Mouse (Mus musculus) CH12.LX (cell line): ENCODE data around the gene Slc4a2. TPM values are rescaled to one million over a fixed set of nuclear protein-coding genes. Genes with fewer than 3 reads are reported as not detected.
A peak's percentile ranks its signal among the peaks of the same experiment; 100 is the strongest.

ENCODE experiments used
- DNase-seq: peaks from one replicate; pipeline ENCODE4 v3.0.0-alpha.2; 2013; ENCODE audit errors: extremely low read depth
- H3K27ac ChIP-seq: 2 replicates; pipeline ENCODE4 v1.5.1; 2012; ENCODE audit warnings: low read depth, mild to moderate bottlenecking, control low read depth, moderate library complexity; ENCODE audit not compliant: insufficient read depth
- H3K27me3 ChIP-seq: replicated peaks from 2 replicates; pipeline ENCODE3; 2012; ENCODE audit warnings: inconsistent platforms
- H3K36me3 ChIP-seq, 2 experiments: replicated peaks in 1 of 2; 2 replicates each; pipeline versions ENCODE3 to v1.6.1; 2012; ENCODE audit warnings: inconsistent platforms in 1 of 2, low read length in 1 of 2, mild to moderate bottlenecking in 1 of 2, mixed read lengths in 1 of 2, moderate library complexity in 1 of 2; ENCODE audit not compliant: control insufficient read depth in 1 of 2, insufficient read depth in 1 of 2
- H3K4me1 ChIP-seq, 2 experiments: 2 replicates each; pipeline ENCODE4 v1.6.1; 2012; ENCODE audit warnings: inconsistent platforms in 1 of 2, moderate library complexity in 1 of 2; ENCODE audit not compliant: insufficient read depth in 2 of 2, control insufficient read depth in 1 of 2
- H3K4me2 ChIP-seq: 2 replicates; pipeline ENCODE4 v1.6.1; 2012; ENCODE audit warnings: low read depth, mild to moderate bottlenecking, control low read depth; ENCODE audit not compliant: poor library complexity, insufficient read depth, severe bottlenecking
- H3K4me3 ChIP-seq, 3 experiments: fragments of 150-350 bp in 1 of 3; sonication (generic) in 1 of 3; replicated peaks in 1 of 3; 2 replicates each; pipeline versions ENCODE3 to v1.5.1; 2011 to 2012; ENCODE audit warnings: low read depth in 2 of 3, low read length in 2 of 3, mild to moderate bottlenecking in 2 of 3, moderate library complexity in 2 of 3, control low read depth in 1 of 3, improper control_type of control experiment in 1 of 3, inconsistent platforms in 1 of 3, mixed read lengths in 1 of 3; ENCODE audit not compliant: poor library complexity in 1 of 3
- H3K79me2 ChIP-seq: replicated peaks from 2 replicates; pipeline ENCODE4 v1.6.1; 2012; ENCODE audit warnings: mild to moderate bottlenecking, moderate library complexity; ENCODE audit not compliant: control insufficient read depth, poor library complexity, insufficient read depth, severe bottlenecking; ENCODE audit errors: extremely low read depth
- H3K9ac ChIP-seq: 2 replicates; pipeline ENCODE4 v1.6.1; 2012; ENCODE audit warnings: low read depth, mild to moderate bottlenecking, control low read depth, moderate library complexity; ENCODE audit not compliant: insufficient read depth
- H3K9me3 ChIP-seq: replicated peaks from 2 replicates; pipeline ENCODE3; 2012; ENCODE audit warnings: low read length, inconsistent platforms, mixed read lengths
- BHLHE40 ChIP-seq: IDR thresholded peaks from 2 replicates; pipeline ENCODE4 v1.6.1; 2011; ENCODE audit warnings: mild to moderate bottlenecking, low read depth, low read length, improper control_type of control experiment
- CHD1 ChIP-seq: IDR thresholded peaks from 2 replicates; pipeline ENCODE4 v1.6.1; 2012; ENCODE audit warnings: low read depth, low read length, improper control_type of control experiment, inconsistent platforms
- CHD2 ChIP-seq: IDR thresholded peaks from 2 replicates; pipeline ENCODE4 v1.6.1; 2011; ENCODE audit warnings: low read length, improper control_type of control experiment
- CTCF ChIP-seq, 2 experiments: IDR thresholded peaks in 1 of 2; conservative IDR thresholded peaks in 1 of 2; 2 replicates each; pipeline ENCODE4 v1.5.1; 2011 to 2012; ENCODE audit warnings: low read depth in 2 of 2, low read length in 2 of 2, improper control_type of control experiment in 1 of 2, inconsistent platforms in 1 of 2, mild to moderate bottlenecking in 1 of 2, moderate library complexity in 1 of 2
- E2F4 ChIP-seq: IDR thresholded peaks from 2 replicates; pipeline ENCODE4 v1.6.1; 2011; ENCODE audit warnings: low read depth, low read length, improper control_type of control experiment; ENCODE audit not compliant: insufficient replicate concordance
- ELF1 ChIP-seq: IDR thresholded peaks from 2 replicates; pipeline ENCODE4 v1.6.1; 2014; ENCODE audit warnings: low read depth, mild to moderate bottlenecking, inconsistent platforms, low read length, improper control_type of control experiment
- EP300 ChIP-seq: IDR thresholded peaks from 2 replicates; pipeline ENCODE4 v1.6.1; 2011; ENCODE audit warnings: low read length, improper control_type of control experiment
- ETS1 ChIP-seq: conservative IDR thresholded peaks from 2 replicates; pipeline ENCODE4 v1.6.1; 2012; ENCODE audit warnings: low read depth, mild to moderate bottlenecking, inconsistent platforms, low read length, improper control_type of control experiment, moderate library complexity
- GABPA ChIP-seq: IDR thresholded peaks from 2 replicates; pipeline ENCODE4 v1.6.1; 2012; ENCODE audit warnings: low read depth, low read length, improper control_type of control experiment, inconsistent platforms; ENCODE audit not compliant: insufficient replicate concordance
- HCFC1 ChIP-seq: IDR thresholded peaks from 2 replicates; pipeline ENCODE4 v1.6.1; 2012; ENCODE audit warnings: low read depth, mild to moderate bottlenecking, inconsistent platforms, low read length, improper control_type of control experiment
- IRF4 ChIP-seq: IDR thresholded peaks from 2 replicates; pipeline ENCODE4 v1.6.1; 2014; ENCODE audit warnings: low read depth, mild to moderate bottlenecking, inconsistent platforms, low read length, improper control_type of control experiment
- JUN ChIP-seq: IDR thresholded peaks from 2 replicates; pipeline ENCODE4 v1.6.1; 2011; ENCODE audit warnings: low read depth, mild to moderate bottlenecking, low read length, improper control_type of control experiment, moderate library complexity; ENCODE audit not compliant: insufficient read depth
- JUND ChIP-seq: conservative IDR thresholded peaks from 2 replicates; pipeline ENCODE4 v1.6.1; 2011; ENCODE audit warnings: low read depth, low read length, improper control_type of control experiment
- KAT2A ChIP-seq: IDR thresholded peaks from 2 replicates; pipeline ENCODE4 v1.6.1; 2012; ENCODE audit warnings: low read length, improper control_type of control experiment, inconsistent platforms; ENCODE audit not compliant: insufficient replicate concordance
- MAFK ChIP-seq: IDR thresholded peaks from 2 replicates; pipeline ENCODE4 v1.6.1; 2011; ENCODE audit warnings: low read length, improper control_type of control experiment; ENCODE audit not compliant: insufficient replicate concordance
- MAX ChIP-seq: IDR thresholded peaks from 2 replicates; pipeline ENCODE4 v1.6.1; 2011; ENCODE audit warnings: low read length, improper control_type of control experiment
- MAZ ChIP-seq: IDR thresholded peaks from 2 replicates; pipeline ENCODE4 v1.6.1; 2012; ENCODE audit warnings: low read depth, mild to moderate bottlenecking, inconsistent platforms, low read length, improper control_type of control experiment, moderate library complexity
- MEF2A ChIP-seq: IDR thresholded peaks from 2 replicates; pipeline ENCODE4 v1.6.1; 2014; ENCODE audit warnings: low read depth, mild to moderate bottlenecking, inconsistent platforms, low read length, improper control_type of control experiment, borderline replicate concordance
- MXI1 ChIP-seq: IDR thresholded peaks from 2 replicates; pipeline ENCODE4 v1.6.1; 2011; ENCODE audit warnings: mild to moderate bottlenecking, low read depth, low read length, improper control_type of control experiment
- MYC ChIP-seq: IDR thresholded peaks from 2 replicates; pipeline ENCODE4 v1.6.1; 2011; ENCODE audit warnings: low read depth, mild to moderate bottlenecking, improper control_type of control experiment, low read length
- NELFE ChIP-seq: IDR thresholded peaks from 2 replicates; pipeline ENCODE4 v1.6.1; 2011; ENCODE audit warnings: low read depth, low read length, improper control_type of control experiment
- NRF1 ChIP-seq: IDR thresholded peaks from 2 replicates; pipeline ENCODE4 v1.6.1; 2014; ENCODE audit warnings: low read depth, mild to moderate bottlenecking, inconsistent platforms, low read length, improper control_type of control experiment, moderate library complexity
- PAX5 ChIP-seq: IDR thresholded peaks from 2 replicates; pipeline ENCODE4 v1.6.1; 2012; ENCODE audit warnings: low read length, inconsistent platforms, mixed read lengths
- POLR2A ChIP-seq: IDR thresholded peaks from 2 replicates; pipeline ENCODE4 v1.6.1; 2011; ENCODE audit warnings: low read depth, mild to moderate bottlenecking, improper control_type of control experiment, low read length
- POLR2AphosphoS2 ChIP-seq: IDR thresholded peaks from 2 replicates; pipeline ENCODE4 v1.6.1; 2011; ENCODE audit warnings: low read depth, low read length, improper control_type of control experiment
- RAD21 ChIP-seq: IDR thresholded peaks from 2 replicates; pipeline ENCODE4 v1.6.1; 2011; ENCODE audit warnings: low read depth, mild to moderate bottlenecking, low read length, improper control_type of control experiment, moderate library complexity
- RCOR1 ChIP-seq: conservative IDR thresholded peaks from 2 replicates; pipeline ENCODE4 v1.6.1; 2012; ENCODE audit warnings: low read depth, mild to moderate bottlenecking, inconsistent platforms, low read length, improper control_type of control experiment
- SIN3A ChIP-seq: IDR thresholded peaks from 2 replicates; pipeline ENCODE4 v1.6.1; 2012; ENCODE audit warnings: low read length, improper control_type of control experiment, inconsistent platforms
- SMC3 ChIP-seq: IDR thresholded peaks from 2 replicates; pipeline ENCODE4 v1.6.1; 2011; ENCODE audit warnings: low read depth, low read length, improper control_type of control experiment
- TBP ChIP-seq: conservative IDR thresholded peaks from 2 replicates; pipeline ENCODE4 v1.6.1; 2011; ENCODE audit warnings: low read depth, low read length, improper control_type of control experiment
- TCF12 ChIP-seq: IDR thresholded peaks from 2 replicates; pipeline ENCODE4 v1.6.1; 2014; ENCODE audit warnings: low read depth, mild to moderate bottlenecking, inconsistent platforms, low read length, improper control_type of control experiment
- UBTF ChIP-seq: IDR thresholded peaks from 2 replicates; pipeline ENCODE4 v1.6.1; 2012; ENCODE audit warnings: low read depth, mild to moderate bottlenecking, inconsistent platforms, low read length, improper control_type of control experiment, moderate library complexity
- USF1 ChIP-seq: IDR thresholded peaks from 2 replicates; pipeline ENCODE4 v1.6.1; 2014; ENCODE audit warnings: low read depth, mild to moderate bottlenecking, inconsistent platforms, low read length, improper control_type of control experiment
- USF2 ChIP-seq: conservative IDR thresholded peaks from 2 replicates; pipeline ENCODE4 v1.6.1; 2011; ENCODE audit warnings: low read depth, low read length, improper control_type of control experiment
- ZC3H11A ChIP-seq: IDR thresholded peaks from 2 replicates; pipeline ENCODE4 v1.6.1; 2012; ENCODE audit warnings: low read depth, mild to moderate bottlenecking, inconsistent platforms, low read length, improper control_type of control experiment
- ZKSCAN1 ChIP-seq: IDR thresholded peaks from 2 replicates; pipeline ENCODE4 v1.6.1; 2012; ENCODE audit warnings: low read depth, inconsistent platforms, low read length, improper control_type of control experiment, borderline replicate concordance
- ZMIZ1 ChIP-seq: IDR thresholded peaks from 2 replicates; pipeline ENCODE4 v1.6.1; 2012; ENCODE audit warnings: low read depth, mild to moderate bottlenecking, inconsistent platforms, low read length, improper control_type of control experiment
- ZNF384 ChIP-seq: IDR thresholded peaks from 2 replicates; pipeline ENCODE4 v1.6.1; 2012; ENCODE audit warnings: low read depth, low read length, improper control_type of control experiment, inconsistent platforms
- dilution Hi-C: fragments of 300-500 bp; cut with MboI; formaldehyde crosslinking; loops from 2 replicates; pipeline ENCODE4 v1.14.3; 2020; ENCODE audit warnings: low sequenced_read_pairs; ENCODE audit not compliant: extremely low pct_unique_long_range_greater_than_20kb, extremely low pct_ligation_motif_present
- in situ Hi-C: fragments of 300-500 bp; cut with MboI; formaldehyde crosslinking; loops from 3 replicates; pipeline ENCODE4 v1.14.3; 2019; ENCODE audit warnings: low sequenced_read_pairs, low pct_ligation_motif_present, low pct_unique_long_range_greater_than_20kb, mixed read lengths
- polyA plus RNA-seq: library from polyadenylated mRNA; unstranded; fragments of >175 nt; gene quantifications from 2 replicates; pipeline ENCODE4 v1.2.1, GENCODE M21; 2012; ENCODE audit warnings: low read depth; ENCODE audit not compliant: insufficient read length
- total RNA-seq, 2 experiments: library from RNA; depleted of rRNA; stranded (reverse); fragments of 300-350 nt in 1 of 2; fragments of >200 nt in 1 of 2; gene quantifications; 2 replicates each; pipeline ENCODE4 v1.2.3; 2012 to 2014

Gene Slc4a2
- total and polyA plus RNA-seq, 3 experiments: 12.9 to 27.2 (median 18.6) TPM

DNA sequence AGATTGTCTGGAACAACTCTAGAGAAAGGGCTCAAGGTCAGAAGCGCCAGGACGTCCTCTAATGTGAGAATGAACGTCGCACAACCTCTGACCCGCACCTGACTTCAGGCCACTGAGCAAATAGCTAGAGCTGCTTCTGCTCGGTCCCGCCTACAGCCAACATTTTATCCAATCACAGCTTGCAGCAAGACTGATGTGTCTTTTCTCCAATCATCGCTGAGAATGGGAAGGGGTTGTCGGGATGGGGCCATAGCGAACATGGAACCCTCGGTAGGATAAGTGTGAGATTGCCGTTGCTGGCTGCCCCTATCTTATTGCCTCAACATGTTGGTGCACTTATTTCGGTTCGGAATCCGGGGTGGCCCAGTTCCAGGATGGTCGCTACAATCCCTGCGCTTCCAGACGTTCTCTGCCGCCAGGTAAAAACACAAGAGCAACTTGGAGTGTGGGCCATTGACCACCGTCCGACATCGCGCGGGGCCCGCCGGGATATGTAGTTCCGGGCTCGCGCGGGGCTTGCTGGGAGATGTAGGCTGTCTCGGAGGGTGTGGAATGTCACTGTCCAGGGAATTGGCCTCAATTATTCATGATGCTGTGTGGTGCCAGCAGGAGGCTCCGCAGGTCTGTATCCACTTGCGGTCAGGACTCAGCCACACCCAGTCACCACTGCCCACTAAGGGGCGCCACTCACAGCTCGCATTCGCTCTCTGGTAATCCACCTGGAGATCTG lies 29.3 kb upstream of the Slc4a2 start:
- H3K4me2 ChIP-seq: peak overlapping the region; percentile 94
- no peaks in the 10 kb centered on the region for H3K9me3 ChIP-seq
- H3K4me1 ChIP-seq: peaks cover 20 to 56% of the 10 kb centered on the region in 2 experiments
- dilution Hi-C loops: no loop called here
- peak; percentile 98 for DNase-seq
- H3K9ac ChIP-seq: peak overlapping the region; percentile 67
- TF ChIP-seq MYC (no peak; the same call in 1 of the 2 replicates), BHLHE40 (peak; percentile 56), MAFK (no peak), JUN (no peak), PAX5 (no peak), MXI1 (peak; percentile 27), NRF1 (peak; percentile 61), ZMIZ1 (peak; percentile 91), E2F4 (no peak), EP300 (no peak), ELF1 (peak; percentile 62; the same call in 1 of the 2 replicates), CTCF (conservative IDR thresholded peaks at IDR 0.05 in 1 of 2, IDR thresholded peaks at IDR 0.05 in 1 of 2; ENCODE audit: low read depth in 2 of 2, low read length in 2 of 2) (peak in 1 of 2 experiments; percentile 94; a peak in 3 of 4 replicates), JUND (no peak), MAX (peak; percentile 67), KAT2A (peak; percentile 92; the same call in 1 of the 2 replicates), MEF2A (no peak), ETS1 (no peak), ZC3H11A (no peak), GABPA (peak; percentile 36; the same call in 1 of the 2 replicates), TBP (peak; percentile 89; the same call in 1 of the 2 replicates), USF2 (0 out of 2 replicates have a peak, but pooled peaks have one; percentile 11), TCF12 (peak; percentile 58), USF1 (peak; percentile 37), ZNF384 (no peak), UBTF (no peak), RAD21 (peak; percentile 40), POLR2AphosphoS2 (peak; percentile 68; the same call in 1 of the 2 replicates), CHD1 (no peak), SMC3 (peak; percentile 60), CHD2 (peak; percentile 95), ZKSCAN1 (no peak), MAZ (peak; percentile 28; the same call in 1 of the 2 replicates), HCFC1 (peak; percentile 94), RCOR1 (0 out of 2 replicates have a peak, but pooled peaks have one; percentile 27), SIN3A (no peak), IRF4 (peak; percentile 26; the same call in 1 of the 2 replicates), NELFE (peak; percentile 77), POLR2A (peak; percentile 90)
- H3K27me3 ChIP-seq: no peaks in the 10 kb centered on the region
- H3K36me3 ChIP-seq: peaks cover 0 to 16% of the 10 kb centered on the region in 2 experiments
- H3K4me3 ChIP-seq: peak overlapping the region; percentile 65 to 77 (median 71)
- H3K27ac ChIP-seq: peak overlapping the region; percentile 83
- in situ Hi-C loops: no loop called here
- no peaks in the 10 kb centered on the region for H3K79me2 ChIP-seq
